Mouse (Mus musculus) liver, postnatal 0 days (tissue): Measurements from ENCODE around the gene Snx1.

ENCODE experiments used
- CTCF ChIP-seq: sonication (generic); IDR thresholded peaks from 2 replicates; pipeline ENCODE4 v1.5.1; 2016; ENCODE audit warnings: antibody characterized with exemption, low read depth
- EP300 ChIP-seq: IDR thresholded peaks from 2 replicates; pipeline ENCODE4 v1.6.1; 2016; ENCODE audit warnings: antibody characterized with exemption, low read depth, mild to moderate bottlenecking

GRCm38 (mm10) chr9:66110611-66111379 is 15.6 kb downstream of the Snx1 start:
- TF ChIP-seq CTCF (no peak), EP300 (no peak)
